In genomic region chr19:44128560-44128959, GRCm38 (mm10) we compare ENCODE assay signal across 27 mouse cellular contexts.
"Had no signal": no experiment of that assay in that cellular context is flagged by ENCODE, and none has a peak within 500 bp of the region (broad histone marks: within the 10 kb centered on the region; RNA-seq: fewer than 3 reads in every experiment).

No protein-coding gene starts in this region.

- H3K4me1 ChIP-seq: heart, embryonic 13.5 days; heart, embryonic 15.5 days; hindbrain, embryonic 10.5 days; hindbrain, embryonic 12.5 days; kidney, embryonic 15.5 days; limb, embryonic 13.5 days; limb, embryonic 15.5 days had no signal

- ATAC-seq: forebrain, postnatal 0 days; hindbrain, embryonic 16.5 days; inflammation-experienced regulatory T-cells, adult 6 months had no signal

- H3K9ac ChIP-seq: forebrain, postnatal 0 days; heart, embryonic 13.5 days; heart, embryonic 15.5 days; hindbrain, embryonic 12.5 days; hindbrain, embryonic 14.5 days; kidney, embryonic 15.5 days; limb, embryonic 13.5 days; limb, embryonic 15.5 days; liver, embryonic 14.5 days had no signal

- H3K4me2 ChIP-seq: heart, embryonic 11.5 days; heart, embryonic 13.5 days; heart, embryonic 15.5 days; hindbrain, embryonic 12.5 days; hindbrain, embryonic 14.5 days; kidney, embryonic 15.5 days; limb, embryonic 13.5 days; limb, embryonic 15.5 days had no signal

- DNase-seq: forebrain, postnatal 0 days; gastrocnemius, postnatal 14 days; gastrocnemius, postnatal 36 days; heart, adult 2 months; heart, postnatal 14 days; heart, postnatal 4 days; kidney, adult 11 months; kidney, adult 2 months; kidney, adult 9 months; kidney, postnatal 14 days; kidney, postnatal 36 days; layer of hippocampus, adult 9-11 months; layer of hippocampus, postnatal 36 days; left cerebral cortex, postnatal 4 days had no signal

- H3K27ac ChIP-seq: heart, adult 2 months; heart, embryonic 13.5 days; heart, embryonic 15.5 days; hindbrain, embryonic 10.5 days; hindbrain, embryonic 12.5 days; hindbrain, embryonic 14.5 days; kidney, embryonic 15.5 days; kidney, postnatal 0 days; limb, embryonic 13.5 days; limb, embryonic 15.5 days; liver, embryonic 14.5 days had no signal

- H3K27me3 ChIP-seq: heart, embryonic 13.5 days; heart, embryonic 15.5 days; hindbrain, embryonic 12.5 days; kidney, embryonic 15.5 days; limb, embryonic 13.5 days; limb, embryonic 15.5 days had no signal

- H3K9me3 ChIP-seq: heart, embryonic 13.5 days; heart, embryonic 15.5 days; hindbrain, embryonic 10.5 days; hindbrain, embryonic 12.5 days; kidney, embryonic 15.5 days; limb, embryonic 13.5 days; limb, embryonic 15.5 days had no signal

- H3K4me3 ChIP-seq: heart, adult 2 months; heart, embryonic 13.5 days; heart, embryonic 15.5 days; hindbrain, embryonic 10.5 days; hindbrain, embryonic 12.5 days; kidney, embryonic 15.5 days; limb, embryonic 13.5 days; limb, embryonic 15.5 days had no signal
